Mouse (Mus musculus): ENCODE results near the gene Pi4k2a. TPM values are rescaled to one million over a fixed set of nuclear protein-coding genes. Genes with fewer than 3 reads are reported as not detected.

The Pi4k2a gene
- total RNA-seq (2021) = 10 to 100 TPM; 14.0 to 14.7 TPM
- long read RNA-seq, experiment 1, transcript Pi4k2a-202 (10 exons, 1,939 nt) = minor isoform, 6 of 24 reads
- long read RNA-seq, experiment 1, transcript Pi4k2a-201 (9 exons, 3,604 nt) = major isoform, 11 of 24 reads
- long read RNA-seq, experiment 1, partial matches to known transcripts = 1 of 24 reads
- long read RNA-seq, experiment 1, other reads (novel, unspliced or antisense) = 6 of 24 reads
- long read RNA-seq, experiment 2, transcript Pi4k2a-202 (10 exons, 1,939 nt) = minor isoform, 8 of 36 reads
- long read RNA-seq, experiment 2, transcript Pi4k2a-201 (9 exons, 3,604 nt) = major isoform, 19 of 36 reads
- long read RNA-seq, experiment 2, partial matches to known transcripts = 3 of 36 reads
- long read RNA-seq, experiment 2, other reads (novel, unspliced or antisense) = 6 of 36 reads

DNA sequence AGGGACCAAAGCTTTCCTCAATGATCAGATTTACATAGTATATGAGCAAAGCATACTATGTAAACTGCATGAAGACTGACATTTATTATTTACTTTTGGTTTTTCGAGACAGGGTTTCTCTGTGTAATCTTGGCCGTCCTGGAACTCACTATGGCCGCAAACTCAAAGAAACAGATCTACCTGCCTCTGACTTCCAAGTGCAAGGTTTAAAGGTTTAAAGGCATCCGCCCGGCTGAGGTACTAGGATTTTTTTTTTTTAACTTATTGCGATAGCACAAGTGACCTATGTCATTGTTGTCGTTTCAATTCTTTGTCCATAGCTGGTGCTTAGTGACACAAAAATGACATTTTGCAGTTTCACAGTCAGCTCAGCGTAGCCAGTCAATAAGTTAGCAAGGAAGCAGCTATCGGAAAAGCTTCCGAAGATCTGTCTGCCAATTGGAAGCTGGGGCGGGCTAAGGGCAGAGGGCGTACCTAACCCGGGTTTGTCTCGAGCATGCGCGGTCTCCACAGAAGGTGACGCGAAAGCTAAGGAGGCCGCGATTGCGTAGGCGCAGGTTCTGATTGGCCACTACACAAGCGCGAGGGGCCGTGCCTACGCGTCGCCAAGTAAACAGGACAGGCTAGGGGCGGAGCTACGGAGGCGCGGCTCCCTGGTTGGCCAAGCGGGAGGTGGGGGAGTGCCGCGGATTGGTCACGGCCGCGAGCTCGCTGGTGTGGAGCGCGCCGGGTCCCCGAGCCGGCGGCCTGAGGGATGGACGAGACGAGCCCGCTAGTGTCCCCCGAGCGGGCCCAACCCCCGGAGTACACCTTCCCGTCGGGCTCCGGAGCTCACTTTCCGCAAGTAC, at the start of gene Pi4k2a:
Gene Pi4k2a, plus strand, starts transcription at position 723 of the 848 bp plus-strand sequence.
- peak; percentile 99 for DNase-seq
- intact Hi-C loops (cut with DNase I; ENCODE audit: low total_unique reads) = loop anchor here (10.0 kb wide), 1 partner anchor 65 kb away; no protein-coding TSS in a partner anchor

DNA sequence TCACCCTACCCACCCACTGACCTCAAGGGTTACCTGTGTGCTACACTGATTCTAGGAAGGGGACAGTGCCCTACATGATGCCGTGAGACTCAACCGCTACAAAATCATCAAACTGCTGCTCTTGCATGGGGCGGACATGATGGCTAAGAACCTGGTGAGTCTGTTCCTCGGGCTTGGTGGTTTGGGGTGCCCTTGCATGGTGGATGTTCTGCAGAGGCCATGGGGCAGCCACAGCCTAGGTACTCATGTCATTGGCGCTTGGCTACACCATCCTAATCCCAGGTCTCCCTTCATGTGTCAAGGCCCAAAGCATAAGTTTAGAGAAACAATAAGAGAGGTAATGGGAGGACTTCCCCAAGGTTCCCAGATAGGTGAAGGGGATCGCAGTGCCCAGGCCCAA, 46.3 kb upstream of the Pi4k2a start:
- no peak for DNase-seq
- intact Hi-C loops (cut with DNase I; ENCODE audit: low total_unique reads) = no loop called here

DNA sequence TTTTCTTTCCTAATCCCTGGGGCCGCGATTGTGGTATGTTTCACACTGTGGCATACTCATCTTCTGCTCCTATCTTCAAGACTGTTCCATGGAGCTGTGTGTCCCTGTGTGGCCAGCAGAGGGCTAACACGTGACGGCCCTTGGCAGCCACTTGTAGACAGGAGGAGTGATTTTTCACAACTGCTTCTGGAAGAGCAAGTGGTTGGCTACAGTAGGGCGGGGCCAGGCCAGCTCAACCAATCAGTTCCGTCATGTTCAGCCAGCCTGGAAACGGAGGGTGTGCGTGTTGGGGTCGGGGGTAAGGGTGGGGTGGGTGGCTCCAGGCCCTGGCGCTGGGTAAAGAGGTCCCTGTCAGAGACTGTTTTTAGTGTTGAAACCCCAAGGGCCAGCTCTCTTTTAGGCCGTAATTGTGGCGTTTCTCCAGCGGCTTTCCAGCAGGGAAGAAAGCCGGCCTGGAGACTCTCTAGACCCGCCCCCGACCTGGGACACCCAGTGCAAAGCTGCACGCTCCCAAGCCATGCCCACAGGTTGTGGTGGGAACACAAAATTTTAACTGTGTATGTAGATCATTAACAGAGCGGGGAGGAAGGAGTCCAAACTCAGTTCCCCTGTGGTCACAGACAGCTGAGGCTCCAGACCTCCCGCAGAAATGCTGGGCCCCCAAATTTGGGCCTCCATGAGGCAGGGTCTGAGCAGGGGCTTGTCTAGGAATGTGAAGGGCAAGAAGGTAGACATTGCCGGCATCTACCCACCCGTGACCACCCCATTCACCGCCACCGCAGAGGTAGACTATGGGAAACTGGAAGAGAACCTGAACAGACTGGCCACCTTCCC, 44.8 kb upstream of the Pi4k2a start, which contains the start of gene Hoga1:
Gene Hoga1, plus strand, starts transcription at position 342 of the 834 bp plus-strand sequence.
- intact Hi-C loops (cut with DNase I; ENCODE audit: low total_unique reads) = no loop called here
- DNase-seq = peak; percentile 85

DNA sequence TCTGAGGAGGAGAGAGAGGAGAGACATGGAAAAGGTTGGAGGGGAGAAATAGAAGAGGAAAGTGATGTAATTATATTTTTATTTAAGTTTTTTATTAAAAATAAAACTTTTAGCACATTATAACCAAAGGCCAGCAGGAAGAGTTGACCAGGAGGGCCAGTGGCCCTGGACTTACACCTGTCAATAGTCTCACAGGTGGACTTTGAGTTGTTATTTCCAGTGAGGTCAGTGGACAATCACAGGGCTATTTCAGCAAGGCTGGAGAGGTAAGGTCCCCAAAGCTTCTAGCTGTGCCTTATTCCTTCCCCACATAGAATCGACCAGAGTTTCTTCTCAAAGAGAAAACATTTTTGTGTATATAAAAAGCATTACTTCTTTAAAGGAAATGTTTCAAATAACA, 40.0 kb upstream of the Pi4k2a start:
- no peak for DNase-seq
- intact Hi-C loops (cut with DNase I; ENCODE audit: low total_unique reads) = no loop called here

- DNase-seq = no peak
- intact Hi-C loops (cut with DNase I; ENCODE audit: low total_unique reads) = no loop called here
Measured at GRCm38 (mm10) chr19:42051351-42051750, 38.9 kb upstream of the Pi4k2a start.

- intact Hi-C loops (cut with DNase I; ENCODE audit: low total_unique reads) = no loop called here
- DNase-seq = no peak
Measured at GRCm38 (mm10) chr19:42051948-42052347, 38.3 kb upstream of the Pi4k2a start, which contains the start of gene 4933411K16Rik. 4933411K16Rik (plus strand) TSS chr19:42052248.

GRCm38 (mm10) chr19:42054255-42054654, 36.0 kb upstream of the Pi4k2a start:
- no peak for DNase-seq
- intact Hi-C loops (cut with DNase I; ENCODE audit: low total_unique reads) = no loop called here

- DNase-seq = peak; percentile 82
- intact Hi-C loops (cut with DNase I; ENCODE audit: low total_unique reads) = no loop called here
Measured at GRCm38 (mm10) chr19:42055881-42056280, 34.4 kb upstream of the Pi4k2a start.

DNA sequence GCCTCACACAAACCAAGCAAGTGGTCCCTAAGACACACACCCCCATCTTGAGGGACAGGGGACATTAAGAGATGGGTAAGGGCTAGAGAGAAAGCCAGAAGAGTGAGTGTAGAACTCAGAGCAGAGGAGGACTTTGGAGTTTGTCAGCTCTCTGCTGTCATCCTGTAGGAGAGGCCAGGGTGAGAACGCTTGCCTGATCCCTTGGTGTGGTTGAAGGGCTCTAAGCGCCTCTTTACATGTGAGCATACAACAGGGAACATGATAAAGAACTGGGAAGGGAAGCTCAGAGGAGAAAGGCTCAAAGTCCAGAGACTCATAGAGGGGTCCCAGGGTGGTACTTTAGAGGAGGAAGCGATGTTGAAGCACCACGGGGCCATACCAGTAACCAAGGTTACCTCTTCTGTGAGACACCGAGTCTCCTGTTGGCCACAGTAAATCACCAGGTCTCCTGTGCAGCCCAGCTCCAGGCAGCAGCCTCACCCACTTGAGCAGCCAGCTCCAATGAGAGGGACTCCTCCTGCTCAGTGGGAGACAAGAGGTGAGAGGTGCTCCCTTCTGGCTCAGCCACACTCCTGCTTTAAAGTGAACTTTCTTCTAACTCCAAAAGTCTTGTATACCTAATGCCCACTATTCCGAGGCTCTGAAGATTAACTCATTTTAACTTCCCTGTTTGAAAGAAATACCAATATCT, 33.4 kb upstream of the Pi4k2a start:
- intact Hi-C loops (cut with DNase I; ENCODE audit: low total_unique reads) = no loop called here
- no peak for DNase-seq

GRCm38 (mm10) chr19:42058426-42058825, 31.8 kb upstream of the Pi4k2a start:
- DNase-seq = no peak

DNA sequence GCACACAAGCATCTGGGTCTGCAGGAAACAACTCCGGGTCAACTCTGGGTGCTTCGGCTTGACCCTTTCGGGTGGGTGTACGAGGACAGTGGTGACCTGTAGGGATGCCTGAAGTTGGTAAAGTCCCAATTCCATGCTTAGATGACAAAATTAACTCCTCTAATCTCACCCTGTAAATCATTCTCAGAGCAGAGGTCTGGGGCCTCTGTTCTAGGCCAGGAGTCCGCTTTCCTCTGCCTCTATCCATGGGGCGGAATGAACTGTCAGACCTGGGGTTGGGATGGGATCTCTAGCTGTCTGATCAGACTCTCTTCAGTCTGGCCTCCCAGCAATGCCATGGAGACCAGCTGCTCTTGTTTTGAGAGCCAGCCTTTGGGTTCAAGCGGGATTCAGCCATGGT, 28.8 kb upstream of the Pi4k2a start:
- DNase-seq = no peak
- intact Hi-C loops (cut with DNase I; ENCODE audit: low total_unique reads) = no loop called here

More at GRCm38 (mm10) chr19:42058426-42058825, 31.8 kb upstream of the Pi4k2a start:
- intact Hi-C loops (cut with DNase I; ENCODE audit: low total_unique reads) = no loop called here

GRCm38 (mm10) chr19:42068441-42069240, 21.6 kb upstream of the Pi4k2a start:
- peak; percentile 43 for DNase-seq
- intact Hi-C loops (cut with DNase I; ENCODE audit: low total_unique reads) = no loop called here

DNA sequence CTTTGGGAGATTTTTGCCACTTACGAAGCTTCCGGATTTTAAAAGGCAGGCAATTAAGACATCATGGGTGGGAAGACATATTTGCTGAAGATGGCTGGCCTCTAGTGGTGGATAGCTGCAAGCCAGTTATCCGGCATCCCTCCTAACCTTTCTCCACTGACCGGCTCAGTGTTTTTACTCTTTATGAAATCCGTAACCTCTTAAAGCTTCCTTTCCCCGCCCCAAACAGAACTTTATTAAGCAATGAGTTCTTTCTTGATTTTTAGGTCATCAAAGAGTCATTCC, 21.1 kb upstream of the Pi4k2a start:
- intact Hi-C loops (cut with DNase I; ENCODE audit: low total_unique reads) = no loop called here
- no peak for DNase-seq

GRCm38 (mm10) chr19:42071221-42071620, 19.0 kb upstream of the Pi4k2a start:
- DNase-seq = no peak
- intact Hi-C loops (cut with DNase I; ENCODE audit: low total_unique reads) = loop anchor here (5.0 kb wide), 1 partner anchor 34 kb away; the partner anchor contains the start of gene Ankrd2

- DNase-seq = no peak
- intact Hi-C loops (cut with DNase I; ENCODE audit: low total_unique reads) = loop anchor here (5.0 kb wide), 1 partner anchor 35 kb away; the partner anchor contains the start of gene Ankrd2
Measured at GRCm38 (mm10) chr19:42071886-42072608, 18.2 kb upstream of the Pi4k2a start.

DNA sequence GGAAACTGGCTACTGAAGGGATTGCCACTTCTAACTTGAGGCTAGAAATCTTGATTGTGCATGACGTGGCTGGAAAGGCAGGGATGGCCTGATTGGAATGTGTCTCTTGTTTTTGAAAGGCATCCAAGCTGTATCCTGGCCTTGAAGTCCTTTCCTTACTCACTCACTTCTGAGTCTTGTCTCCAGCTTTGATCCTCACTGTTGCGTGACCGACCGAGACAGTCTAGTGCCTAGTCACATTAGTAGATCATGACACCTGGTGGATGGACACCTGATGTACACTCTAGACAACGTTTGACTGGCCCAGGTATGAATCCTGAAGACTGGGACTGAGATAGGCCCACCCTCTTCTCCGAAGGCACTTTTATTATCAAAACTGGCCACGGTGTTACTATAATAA, 17.5 kb upstream of the Pi4k2a start:
- intact Hi-C loops (cut with DNase I; ENCODE audit: low total_unique reads) = loop anchor here (5.0 kb wide), 1 partner anchor 36 kb away; the partner anchor contains the start of gene Ankrd2
- no peak for DNase-seq

- DNase-seq = peak; percentile 27
Measured at GRCm38 (mm10) chr19:42075051-42075450, 15.2 kb upstream of the Pi4k2a start.

More at GRCm38 (mm10) chr19:42075051-42075450, 15.2 kb upstream of the Pi4k2a start:
- intact Hi-C loops (cut with DNase I; ENCODE audit: low total_unique reads) = no loop called here

Data from gastrocnemius, postnatal 14 days (tissue).